Mouse (Mus musculus): ENCODE measurements at regions not wholly inside any gene's neighbourhood (a gene's known extent, or its start where the extent isn't known, plus 50 kb on each side); places are given as distances from the start of the nearest gene placed in this dataset.

DNA sequence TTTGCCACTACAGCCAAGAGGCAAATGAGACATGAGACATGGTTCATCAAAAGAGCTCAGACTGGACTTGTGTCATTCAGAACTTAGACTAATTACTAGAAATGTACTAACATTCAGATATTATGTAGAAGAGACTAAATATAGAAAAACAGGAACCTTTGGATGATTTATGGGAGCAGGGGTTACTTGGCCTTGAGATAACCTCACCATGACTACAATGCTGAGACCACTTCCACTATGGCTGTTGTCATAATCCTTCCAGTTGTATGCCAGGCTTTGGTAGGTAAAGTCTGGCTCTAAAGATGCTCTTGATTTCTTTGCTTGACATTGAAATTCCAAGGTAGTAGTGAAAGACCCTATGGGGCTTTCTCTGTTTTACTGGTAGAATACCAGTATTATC is 369.3 kb upstream of the Thbs1 start:
- TF ChIP-seq CTCF (IDR thresholded peaks at IDR 0.05; ENCODE audit: low read depth, low read length) (no peak), POLR2AphosphoS5 (IDR thresholded peaks at IDR 0.05; ENCODE audit: insufficient replicate concordance, low read depth, low read length) (no peak)

All from G1E (cell line).